Mouse (Mus musculus) brain, adult 2 months (tissue): ENCODE data around the gene Ick.

Experiments used
- DNase-seq: peaks from one replicate; pipeline ENCODE4 v3.0.0; 2011; ENCODE audit warnings: low read depth, low spot score

Ick gene

DNA sequence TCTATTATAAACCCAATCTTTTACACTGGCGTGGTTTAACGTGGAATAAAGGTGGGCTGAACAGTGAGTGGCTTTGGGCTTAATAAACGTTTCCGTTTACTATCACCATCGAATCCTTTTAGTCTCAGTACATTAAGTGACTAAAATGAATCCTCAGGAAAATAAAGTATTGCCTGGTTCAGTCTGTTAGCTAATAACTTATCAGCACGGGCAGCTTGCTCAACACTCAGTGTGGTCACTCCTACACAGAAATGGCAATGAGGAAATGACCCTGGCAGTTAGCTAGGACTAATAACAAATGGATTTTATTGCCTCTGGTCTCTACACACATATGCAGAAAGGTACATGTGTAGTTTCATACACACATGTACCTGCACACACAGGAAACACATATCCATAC is 4.0 kb upstream of the Ick start:
- no peak for DNase-seq

DNA sequence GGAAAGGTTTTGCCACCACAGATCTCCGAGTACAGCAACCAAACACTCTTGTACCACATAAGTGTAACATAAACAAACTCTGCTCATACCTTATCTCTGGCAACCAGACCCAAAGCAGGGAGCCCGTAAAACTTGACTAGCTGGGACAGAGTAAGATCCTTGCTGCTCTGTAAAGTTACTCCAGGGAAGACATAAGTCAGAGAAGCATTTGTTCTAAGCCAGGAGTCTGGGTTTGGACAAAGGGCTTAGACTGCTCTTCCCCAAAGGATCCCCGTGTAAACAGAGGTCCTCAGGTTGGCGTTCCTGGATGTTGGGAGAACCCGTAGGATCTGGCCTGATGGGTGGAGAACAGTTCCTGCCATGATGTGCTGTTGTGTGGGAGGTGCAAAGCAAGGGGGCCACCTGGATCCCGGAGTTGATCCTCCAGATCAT is 3.5 kb upstream of the Ick start:
- DNase-seq, result no peak

DNA sequence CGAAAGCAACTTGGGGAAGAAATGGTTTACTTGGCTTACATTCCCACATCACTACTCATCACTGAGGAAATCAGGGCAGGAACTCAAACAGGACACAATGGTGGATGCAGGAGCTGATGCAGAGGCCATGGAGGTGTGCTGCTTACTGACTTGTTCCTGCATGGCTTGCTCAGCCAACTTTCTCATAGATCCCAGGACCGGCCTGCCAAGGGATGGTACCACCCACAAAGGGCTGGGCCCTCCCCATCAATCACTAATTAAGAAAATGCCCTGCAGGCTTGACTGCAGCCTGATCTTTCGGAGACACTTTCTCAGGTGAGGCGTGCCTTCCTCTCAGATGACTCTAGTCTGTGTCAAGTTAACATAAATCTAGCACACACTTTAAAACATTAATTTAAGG is 2.2 kb upstream of the Ick start:
- DNase-seq, result no peak

DNA sequence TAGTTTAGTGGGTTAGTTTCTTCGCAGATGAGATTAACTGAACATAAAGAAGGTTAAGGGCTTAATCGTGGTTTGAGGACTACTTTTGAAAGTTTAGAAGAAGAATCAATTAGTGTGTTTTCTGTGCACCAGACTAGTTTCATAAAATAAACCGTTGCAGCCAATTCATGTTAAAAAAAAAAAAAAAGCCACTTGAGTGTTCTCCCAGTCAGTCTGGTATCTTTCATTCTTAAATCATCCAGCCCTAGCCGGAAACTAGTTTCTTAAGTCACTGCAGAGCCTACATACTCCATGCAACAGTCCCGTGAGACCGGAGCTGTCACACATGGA is 1.4 kb upstream of the Ick start:
- DNase-seq, result no peak

DNA sequence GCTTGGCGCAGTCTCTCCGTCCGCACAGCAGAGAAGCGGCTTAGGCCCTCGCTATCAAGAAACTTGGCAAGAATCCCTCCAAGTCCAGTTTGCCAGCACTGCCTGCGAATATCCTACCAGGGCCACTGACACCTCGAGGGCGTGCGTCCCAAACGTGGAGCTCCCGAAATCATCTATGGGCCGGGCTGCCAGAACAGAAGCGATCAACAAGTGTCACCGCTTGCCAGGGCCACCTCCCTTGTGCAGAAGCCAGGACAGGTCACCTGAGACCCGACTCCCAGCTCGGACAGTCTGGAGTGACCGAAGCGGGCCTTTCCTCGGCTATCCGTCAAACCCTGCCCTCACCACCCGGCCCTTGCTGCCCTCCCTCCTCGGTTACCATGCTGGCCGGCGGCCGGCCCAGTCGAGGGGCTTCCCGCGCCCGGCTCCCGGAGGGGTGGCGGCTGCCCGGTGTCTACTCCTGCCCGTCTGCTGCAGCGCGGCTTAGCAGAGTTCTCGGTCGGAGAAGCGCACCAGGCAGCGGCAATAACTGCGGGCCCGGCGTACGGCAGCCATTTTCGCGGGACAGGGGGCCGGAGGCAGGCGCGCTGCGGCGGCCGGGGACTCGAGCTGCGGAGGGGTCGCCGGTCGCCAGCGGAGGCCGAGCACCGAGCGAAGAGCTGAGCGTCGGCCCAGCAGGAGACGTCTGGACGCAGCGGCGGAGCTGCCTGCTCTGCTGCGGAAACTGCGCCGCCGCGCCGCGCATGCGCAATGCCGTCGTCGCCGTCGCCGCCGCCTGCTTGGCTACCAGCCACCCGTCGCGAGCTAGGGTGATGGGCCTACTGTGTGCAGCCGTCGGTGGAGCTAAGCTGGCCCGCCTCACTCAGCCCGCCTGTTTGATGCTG is 838 bp upstream of the Ick start:
- peak; percentile 94 for DNase-seq

DNA sequence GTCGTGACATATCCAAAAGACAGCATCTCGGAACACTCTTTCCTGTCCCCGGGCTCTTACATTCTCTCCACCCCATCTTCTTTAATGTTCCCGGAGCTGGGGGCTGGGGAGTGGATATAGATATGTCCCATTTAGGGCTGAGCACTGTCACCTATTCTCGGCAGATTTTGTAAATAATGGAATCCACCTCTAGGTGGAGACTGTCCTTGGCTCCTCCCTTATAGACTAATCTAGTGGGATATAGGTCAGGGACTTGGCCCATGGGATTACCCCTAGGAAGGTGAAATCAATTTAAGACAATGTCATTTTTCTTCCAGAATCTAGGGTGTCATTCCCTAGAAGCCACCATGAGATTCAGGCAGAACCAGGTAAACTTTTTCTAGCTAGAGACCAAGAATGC is 664 bp downstream of the Ick start:
- DNase-seq, result peak; percentile 38

DNA sequence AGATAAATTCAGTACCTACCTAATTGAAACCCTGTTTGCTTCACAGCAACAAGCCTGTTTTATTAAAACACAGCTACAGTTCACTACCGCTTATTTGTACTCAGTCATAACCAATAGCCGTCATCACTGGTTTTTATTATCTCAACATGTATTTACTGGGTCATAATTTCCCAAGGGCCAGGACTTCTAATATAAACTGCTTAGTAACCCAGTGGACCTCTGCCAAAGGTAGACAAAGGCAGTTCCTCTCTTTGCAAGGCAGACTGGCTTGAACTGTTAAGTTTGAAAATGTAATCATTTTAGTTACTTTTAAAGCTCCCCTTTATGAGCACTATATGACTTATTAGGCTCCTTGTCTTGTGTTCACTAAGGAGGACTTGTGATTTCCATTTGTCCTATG is 2.5 kb downstream of the Ick start:
- no peak for DNase-seq

DNA sequence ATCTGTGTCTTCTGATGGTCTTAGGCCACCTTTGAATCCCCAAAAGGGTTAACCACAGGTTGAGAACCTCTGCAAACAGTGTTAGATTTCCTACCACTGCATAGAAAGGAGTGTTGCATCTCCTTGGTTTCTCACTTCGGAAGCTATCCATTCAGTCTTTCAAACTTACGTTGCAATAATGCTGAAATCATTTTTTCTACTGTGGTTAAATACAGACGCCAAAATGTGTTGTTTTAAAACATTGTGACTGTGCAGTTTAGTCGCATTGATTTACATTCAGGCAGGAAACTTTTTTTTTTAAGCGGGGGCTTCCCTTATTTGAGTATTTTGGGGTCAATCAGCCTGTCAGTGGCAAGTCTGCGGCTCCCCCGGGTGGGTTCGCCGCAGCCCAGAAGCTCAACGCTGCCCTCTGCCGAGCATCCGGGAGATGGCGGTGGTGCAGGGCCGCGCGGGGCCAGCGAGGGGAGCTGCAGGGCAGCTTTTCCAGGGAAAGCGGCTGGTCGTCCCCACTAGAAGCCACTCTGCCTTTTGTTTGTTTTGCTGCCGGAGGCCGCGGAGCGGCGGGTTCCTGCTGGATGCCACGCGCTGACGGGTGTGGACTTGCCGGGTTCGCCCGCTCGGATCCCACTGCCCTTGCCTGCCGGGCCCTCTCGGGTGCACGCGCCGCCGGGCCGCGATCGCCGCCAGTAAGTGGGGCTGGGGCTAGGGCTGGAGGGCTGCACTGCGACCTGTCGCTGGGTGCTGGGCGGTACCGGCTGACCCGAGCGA is 4.0 kb downstream of the Ick start:
- DNase-seq, result peak; percentile 95

DNA sequence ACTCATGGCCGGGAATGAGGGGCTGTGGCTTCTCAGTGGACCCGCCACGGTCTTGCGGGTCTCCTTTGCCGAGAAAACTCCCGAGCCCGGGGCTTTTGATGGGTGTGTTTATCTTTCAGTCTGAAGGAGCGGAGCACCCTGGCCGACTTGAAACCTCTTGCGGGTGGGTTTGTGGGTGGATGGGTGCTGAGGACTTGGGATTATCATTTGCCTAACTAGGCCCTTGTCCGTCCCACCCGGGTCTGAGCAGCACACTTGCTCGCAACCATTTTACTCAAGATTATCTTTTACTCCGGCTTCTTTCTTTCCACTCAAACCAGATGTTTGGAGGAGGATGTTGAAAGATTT is 4.5 kb downstream of the Ick start:
- peak; percentile 37 for DNase-seq

DNA sequence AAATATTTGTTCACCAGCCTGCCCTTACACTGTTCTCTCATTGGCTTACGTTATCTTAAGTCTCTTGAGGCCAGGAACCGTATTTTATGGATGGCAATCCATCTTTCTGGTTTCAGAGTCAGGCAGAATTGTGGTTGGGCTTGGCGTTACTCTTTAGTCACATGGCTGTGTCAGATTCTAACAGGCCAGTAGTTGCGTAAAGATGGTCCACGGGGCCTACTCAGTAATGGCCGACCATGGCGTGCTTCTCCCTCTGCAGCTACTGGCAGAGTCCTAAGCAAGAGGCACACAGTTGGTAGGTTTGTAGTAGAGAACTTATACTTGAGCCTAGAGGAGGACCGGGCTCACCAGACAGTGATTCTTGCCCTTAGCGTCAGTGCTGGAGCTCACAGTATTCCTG is 6.8 kb downstream of the Ick start:
- DNase-seq, result no peak

DNA sequence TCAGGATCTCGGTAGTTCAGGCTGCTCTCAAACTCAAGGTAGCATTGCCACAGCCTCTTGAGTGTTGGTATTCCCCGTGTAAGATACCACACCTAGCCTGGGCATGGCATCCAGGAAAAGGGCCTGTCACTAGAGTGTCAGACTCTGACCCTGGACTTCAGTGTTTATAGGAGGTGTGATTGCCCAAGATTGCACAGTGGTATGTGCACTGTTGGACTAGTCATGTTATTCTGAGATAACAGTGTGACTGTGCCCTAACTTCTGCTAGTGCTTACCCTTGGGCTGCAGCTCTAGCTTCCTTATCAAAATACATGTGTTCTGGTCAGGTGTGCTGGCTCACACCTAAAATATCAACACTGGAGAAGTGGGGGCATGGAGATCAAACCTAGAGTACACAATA is 8.7 kb downstream of the Ick start:
- DNase-seq, result no peak

DNA sequence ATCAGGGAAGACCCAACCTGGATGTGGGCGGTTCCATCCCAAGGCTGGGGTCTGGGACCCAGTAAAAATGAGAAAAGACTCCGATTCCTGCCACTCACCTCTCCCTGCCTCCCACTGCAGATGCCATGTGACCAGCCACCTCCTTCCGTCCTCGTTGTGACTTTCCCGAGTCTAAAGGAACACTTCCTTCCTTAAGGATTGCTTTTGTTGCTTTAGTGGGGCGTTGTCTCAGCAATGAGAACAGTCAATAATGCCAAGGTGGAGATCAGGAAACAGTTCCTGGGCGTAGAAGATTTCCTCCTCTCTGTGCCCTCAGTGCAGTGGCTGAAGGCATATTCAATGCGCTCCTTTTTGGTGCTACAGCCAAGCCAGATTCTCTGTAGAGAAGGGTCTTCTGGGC is 12.4 kb downstream of the Ick start:
- no peak for DNase-seq

DNA sequence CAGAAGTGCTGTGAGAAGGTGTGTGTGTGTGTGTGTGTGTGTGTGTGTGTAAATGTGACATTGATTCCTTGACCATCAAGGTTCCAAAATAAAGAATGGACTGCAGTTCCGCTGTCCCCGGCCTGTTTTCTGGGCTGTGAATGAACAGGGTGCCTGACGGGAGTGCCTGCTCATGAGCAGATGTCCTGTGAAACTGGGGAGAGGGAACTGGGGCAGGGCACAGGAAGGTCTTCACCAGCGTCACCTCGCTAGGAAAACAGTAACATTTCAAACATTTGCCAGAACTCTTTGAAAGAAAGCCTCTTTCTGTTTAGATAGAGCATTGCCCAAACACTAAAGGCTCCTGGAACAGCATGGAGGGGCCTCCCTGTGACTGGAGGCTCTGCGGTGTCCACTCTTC is 13.0 kb downstream of the Ick start:
- DNase-seq, result no peak

DNA sequence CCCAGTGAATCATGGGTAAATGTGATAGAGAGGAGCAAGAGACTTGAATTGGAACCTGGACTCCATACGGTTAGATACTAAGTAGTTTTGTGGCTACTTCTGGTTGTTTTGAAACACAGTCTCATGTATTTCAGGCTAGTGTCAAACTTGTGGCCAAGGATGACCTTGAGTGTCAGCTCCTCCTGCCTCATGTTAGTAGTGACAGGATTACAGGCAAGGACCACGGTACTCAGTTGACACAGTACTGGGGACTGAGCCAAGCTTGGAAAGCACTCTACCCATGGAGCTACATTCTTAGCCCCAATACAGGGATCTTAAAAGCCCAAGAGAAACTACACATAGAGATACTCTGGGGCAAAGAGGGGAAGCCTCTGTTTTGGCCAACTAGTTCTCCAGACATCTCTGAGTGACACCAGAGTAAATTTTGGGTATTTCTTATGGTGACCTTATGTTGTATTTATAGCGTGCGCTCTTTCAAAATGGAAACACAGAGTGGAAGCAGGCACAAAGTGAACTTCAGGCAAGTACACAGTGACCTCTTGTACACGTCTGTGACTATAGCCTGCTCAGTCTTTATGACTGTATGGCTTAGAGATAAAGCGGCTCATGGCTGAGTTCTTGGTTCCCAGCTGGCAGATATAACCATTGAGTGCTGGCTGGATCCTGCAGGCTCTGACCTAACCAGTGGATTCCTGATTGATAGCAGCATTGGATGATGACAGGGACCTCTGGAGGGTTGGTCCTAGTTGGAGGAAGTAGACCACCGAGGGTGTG is 14.1 kb downstream of the Ick start:
- DNase-seq, result no peak

DNA sequence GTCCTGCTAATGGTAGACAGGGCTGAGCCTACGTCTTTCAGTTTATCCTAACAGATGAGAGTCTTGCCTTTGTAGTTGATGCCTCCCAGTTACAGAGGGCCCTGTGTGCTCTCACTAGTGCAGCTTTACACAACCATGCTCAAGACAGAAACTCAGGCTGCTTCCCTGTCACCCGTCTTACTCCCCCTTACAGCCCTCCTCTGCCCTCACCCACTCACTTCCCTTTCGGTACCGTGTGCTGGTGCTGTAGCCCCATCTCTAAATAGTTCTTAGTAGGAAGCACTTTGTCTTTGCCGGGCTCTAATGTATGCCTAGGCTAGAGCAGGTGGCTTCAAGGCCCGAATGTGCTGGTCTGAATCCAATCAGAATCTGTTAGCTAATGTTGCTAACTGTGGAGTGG is 15.3 kb downstream of the Ick start:
- DNase-seq, result peak; percentile 64

DNA sequence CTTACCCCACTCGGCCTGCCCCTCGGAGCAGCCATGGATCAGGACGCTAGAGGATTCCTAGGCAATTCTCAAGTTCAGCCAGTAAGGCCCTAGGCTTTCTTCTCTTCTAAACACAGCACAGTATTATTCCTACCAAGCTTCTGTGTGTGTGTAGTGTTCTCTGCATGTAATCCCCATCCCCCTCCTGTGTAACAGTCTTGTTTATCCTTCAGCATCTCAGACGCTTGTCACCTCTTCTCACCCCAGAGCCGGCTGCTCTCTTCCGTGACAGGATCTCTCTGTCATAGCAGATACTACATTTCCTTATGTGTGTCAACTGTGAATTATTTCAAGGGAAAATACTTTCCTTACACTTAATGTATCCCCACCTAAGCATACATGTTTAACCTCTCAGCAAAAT is 17.0 kb downstream of the Ick start:
- no peak for DNase-seq

DNA sequence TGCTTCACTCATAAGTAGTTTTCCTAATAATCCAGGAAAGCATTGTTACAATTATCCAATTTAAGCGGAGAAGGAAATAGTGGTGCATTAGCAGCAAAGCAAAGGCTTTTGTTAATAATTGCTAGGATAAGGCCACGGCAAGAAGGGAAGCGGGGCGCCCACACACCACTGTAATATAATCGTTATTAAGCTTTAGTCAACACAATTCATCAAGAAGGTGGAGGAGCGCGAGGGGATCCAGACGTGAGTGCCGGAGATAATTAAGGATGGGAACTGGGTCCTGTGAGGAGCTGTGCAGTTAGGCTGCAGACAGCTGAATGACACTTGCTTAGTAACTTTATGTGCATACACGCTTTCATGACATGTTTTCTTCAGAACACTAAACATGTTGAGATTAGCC is 17.7 kb downstream of the Ick start:
- no peak for DNase-seq

DNA sequence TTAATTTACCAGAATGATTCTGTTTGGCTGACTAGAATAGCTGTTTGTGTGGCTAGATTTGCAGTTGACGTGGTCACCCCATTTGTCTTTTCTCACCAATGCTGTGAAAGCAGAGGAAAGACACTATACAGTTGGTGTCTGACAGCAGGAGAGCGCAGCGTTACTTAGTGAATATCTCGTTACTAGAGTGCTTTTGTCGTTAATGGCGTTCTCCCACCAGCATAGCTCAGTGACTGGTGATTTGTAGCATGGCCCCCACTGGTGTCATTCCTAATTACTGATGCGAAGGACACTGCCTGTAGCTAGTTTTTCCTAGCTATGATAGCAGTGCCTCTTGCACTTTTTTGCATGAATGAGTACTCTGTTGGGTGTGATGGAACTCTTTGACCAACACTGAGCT is 26.7 kb downstream of the Ick start:
- no peak for DNase-seq

DNA sequence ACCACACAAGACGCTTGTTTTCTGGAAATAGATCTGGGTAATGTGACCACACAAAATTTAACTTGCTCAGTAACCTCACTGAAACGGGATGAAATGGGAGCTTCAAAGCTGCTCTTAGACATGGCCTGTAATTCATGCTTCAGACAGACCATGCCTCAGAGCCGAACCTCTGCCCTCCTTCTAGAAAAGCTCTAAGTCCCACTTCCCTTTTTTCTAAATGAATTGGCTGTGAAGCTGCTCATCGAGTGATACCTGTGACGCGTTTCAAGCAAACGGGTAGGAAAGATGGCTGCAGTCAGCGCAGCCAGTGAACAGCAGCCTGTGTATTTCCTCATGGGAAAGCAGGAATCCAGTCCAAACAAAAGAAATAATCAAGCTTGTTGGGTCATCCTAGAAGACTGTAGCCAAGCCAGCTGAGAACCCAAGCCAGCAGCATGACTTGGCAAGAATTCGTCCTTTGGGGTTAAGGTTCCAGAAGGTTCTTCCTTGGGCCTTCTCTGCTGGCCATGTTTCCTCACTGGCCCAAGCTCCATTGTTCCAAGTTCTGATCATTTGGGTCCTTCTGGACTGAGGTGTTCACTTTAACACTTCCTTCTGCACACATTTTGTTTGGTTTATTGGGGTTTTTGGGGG is 29.2 kb downstream of the Ick start:
- DNase-seq, result no peak

DNA sequence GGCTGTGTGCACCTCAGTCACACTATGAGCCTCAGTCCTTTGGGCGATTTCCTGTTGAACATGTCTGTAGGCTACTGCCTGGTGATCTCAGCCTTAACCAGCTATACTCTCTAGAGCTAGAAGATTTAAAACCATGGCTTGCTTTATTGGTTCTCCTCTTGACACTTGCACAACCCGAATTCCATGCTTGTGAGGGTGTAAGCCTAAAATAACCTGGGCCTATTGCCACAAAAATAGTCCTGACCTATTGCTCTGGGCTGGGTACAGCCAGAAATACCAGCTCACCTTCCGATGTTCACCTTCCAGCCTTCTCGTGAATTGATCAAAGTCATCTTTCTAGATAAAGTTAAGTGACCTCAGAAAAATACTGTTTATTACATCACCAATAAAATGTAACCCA is 30.5 kb downstream of the Ick start:
- no peak for DNase-seq

DNA sequence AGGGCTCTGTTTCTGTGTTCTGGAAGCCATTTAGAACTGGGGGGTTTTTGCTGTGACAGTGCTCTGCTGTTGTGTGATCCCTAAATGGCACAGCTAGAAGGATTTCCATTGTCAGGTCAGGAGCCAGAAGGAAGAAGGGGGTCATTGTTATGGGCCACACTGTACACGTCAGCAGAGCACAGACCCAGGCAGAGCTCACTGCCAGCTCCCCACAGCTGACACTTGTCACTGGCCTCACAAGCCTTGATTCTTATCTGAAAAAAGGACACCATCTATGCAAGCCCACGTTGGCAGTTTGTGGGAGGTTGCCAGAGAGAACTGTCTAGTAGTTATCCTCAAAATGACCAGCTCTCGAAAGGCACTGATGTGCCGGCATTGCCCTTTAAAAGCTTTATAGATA is 37.1 kb downstream of the Ick start:
- DNase-seq, result peak; percentile 94

DNA sequence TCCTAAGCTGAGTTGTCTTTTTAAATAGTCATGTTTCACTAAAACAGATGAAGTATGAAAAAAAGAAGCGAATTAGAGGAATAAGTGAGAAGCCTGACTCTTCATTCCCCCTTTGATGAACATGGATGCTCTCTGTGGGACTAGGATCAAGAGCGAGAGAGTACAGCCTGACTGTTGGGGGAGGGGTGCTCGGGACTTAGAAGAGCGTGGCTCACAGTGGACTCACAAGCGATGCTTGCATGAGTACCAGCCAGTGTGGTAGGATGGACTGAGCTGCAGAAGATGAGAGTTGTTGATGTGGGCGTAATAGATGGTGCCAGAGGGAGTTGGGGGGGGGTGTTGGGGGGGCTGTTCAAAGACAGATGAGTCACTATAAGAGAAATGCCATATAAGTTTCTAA is 37.6 kb downstream of the Ick start:
- peak; percentile 81 for DNase-seq
